ENCODE assay signal across 9 mouse cellular contexts in the genomic region with DNA sequence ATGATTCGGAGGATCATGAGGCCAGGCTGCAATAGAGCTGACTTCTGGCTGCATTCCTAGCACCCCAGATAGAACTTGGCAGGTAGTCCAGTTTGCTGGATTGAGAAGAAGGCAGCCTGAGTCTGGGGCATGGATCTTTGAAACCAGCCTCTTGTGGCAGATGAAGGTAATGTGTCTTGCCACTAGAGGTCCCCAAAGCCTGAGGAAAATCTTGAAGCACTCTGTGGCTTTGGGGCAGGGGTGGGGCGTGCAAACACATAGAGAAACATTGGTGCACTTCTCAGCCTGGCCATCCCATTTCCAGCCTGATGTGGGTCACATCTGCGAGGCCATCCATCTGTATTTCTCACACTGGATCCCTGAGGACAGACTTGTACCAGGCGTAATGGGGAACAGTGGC. TPM values are rescaled to one million over a fixed set of nuclear protein-coding genes. Genes with fewer than 3 reads are reported as not detected.
DNase-seq lines count a peak whose midpoint lies in the region; ATAC-seq and TF ChIP-seq lines count a peak whose summit lies in the region.
"Had no signal": no experiment of that assay in that cellular context is flagged by ENCODE, and none has a peak within 500 bp of the region (broad histone marks: within the 10 kb centered on the region; RNA-seq: fewer than 3 reads in every experiment).

No protein-coding gene starts in this region.

- WGBS in heart, postnatal 0 days = 75% methylated on average over 4 of the region's 4 CpGs

- ATAC-seq in heart, postnatal 0 days (ENCODE audit: insufficient read depth, low read depth) = no peak

- TF ChIP-seq POLR2A in testis, adult 2 months (IDR thresholded peaks at IDR 0.05; ENCODE audit: control insufficient read depth, low read depth, low read length) = peak; percentile 16; the same call in 1 of the 2 replicates
- TF ChIP-seq POLR2A in brain, embryonic 14.5 days (IDR thresholded peaks at IDR 0.05; ENCODE audit: borderline replicate concordance, extremely low read depth, insufficient read depth, insufficient read length, poor library complexity, severe bottlenecking) = no peak

- H3K36me3 ChIP-seq in heart, postnatal 0 days (replicated peaks; ENCODE audit: control insufficient read depth, insufficient read depth, low read length) = peaks cover 50% of the 10 kb centered on the region
- peaks cover 2% of the 10 kb centered on the region for H3K36me3 ChIP-seq in testis, adult 2 months (ENCODE audit: control insufficient read depth, insufficient read depth, low read length)

- no peak overlapping the region for H3K4me2 ChIP-seq in heart, postnatal 0 days (ENCODE audit: low read depth, low read length)
- H3K4me2 ChIP-seq: embryonic facial prominence, embryonic 15.5 days had no signal

- peak; percentile 62 for TF ChIP-seq CTCF in heart, postnatal 0 days (IDR thresholded peaks at IDR 0.05; ENCODE audit: low read depth)
- peak; percentile 18; the same call in 1 of the 2 replicates for TF ChIP-seq CTCF in testis, adult 2 months (IDR thresholded peaks at IDR 0.05; ENCODE audit: control insufficient read depth, insufficient read depth, insufficient replicate concordance, low read depth, low read length)
- peak; percentile 73; the same call in 1 of the 2 replicates for TF ChIP-seq CTCF in brain, embryonic 14.5 days (IDR thresholded peaks at IDR 0.05; ENCODE audit: borderline replicate concordance, extremely low read depth, insufficient read depth, insufficient read length)

- H3K4me3 ChIP-seq in heart, postnatal 0 days (ENCODE audit: low read depth, low read length) = no peak overlapping the region
- no peak overlapping the region for H3K4me3 ChIP-seq in testis, adult 2 months (ENCODE audit: control insufficient read depth, low read depth, low read length)
- H3K4me3 ChIP-seq: embryonic facial prominence, embryonic 15.5 days had no signal

- no peaks in the 10 kb centered on the region for H3K9me3 ChIP-seq in heart, postnatal 0 days (replicated peaks; ENCODE audit: control insufficient read depth, low read length)
- H3K9me3 ChIP-seq: embryonic facial prominence, embryonic 15.5 days had no signal

- peaks cover 12% of the 10 kb centered on the region for H3K4me1 ChIP-seq in heart, postnatal 0 days (ENCODE audit: control insufficient read depth, insufficient read depth)
- peaks cover 4% of the 10 kb centered on the region; the same call in 1 of the 2 replicates for H3K4me1 ChIP-seq in testis, adult 2 months (ENCODE audit: control insufficient read depth, insufficient read depth, low read length)

- H3K27ac ChIP-seq in heart, postnatal 0 days (ENCODE audit: low read depth) = no peak overlapping the region
- no peak overlapping the region for H3K27ac ChIP-seq in testis, adult 2 months (ENCODE audit: control insufficient read depth, insufficient read depth, low read depth, low read length)
- H3K27ac ChIP-seq: embryonic facial prominence, embryonic 15.5 days had no signal

- no peaks in the 10 kb centered on the region for H3K27me3 ChIP-seq in heart, postnatal 0 days (ENCODE audit: control insufficient read depth, insufficient read depth, low read length)
- no peaks in the 10 kb centered on the region for H3K27me3 ChIP-seq in testis, adult 2 months (ENCODE audit: control insufficient read depth, insufficient read depth, low read length)
- H3K27me3 ChIP-seq: embryonic facial prominence, embryonic 15.5 days had no signal

- no peak overlapping the region for H3K9ac ChIP-seq in heart, postnatal 0 days (replicated peaks; ENCODE audit: low read depth, low read length)
- H3K9ac ChIP-seq: embryonic facial prominence, embryonic 15.5 days had no signal

- TF ChIP-seq EP300 in heart, postnatal 0 days (IDR thresholded peaks at IDR 0.05; ENCODE audit: low read depth) = no peak

- DNase-seq in heart, postnatal 0 days (ENCODE audit: low spot score) = no peak
- DNase-seq in heart, adult 9 months (ENCODE audit: low spot score in 2 of 2) = no peak
- DNase-seq in testis, postnatal 14 days (ENCODE audit: low spot score) = no peak
- peak; percentile 69 for DNase-seq in brain, embryonic 14.5 days (ENCODE audit: low read depth)
- DNase-seq in lung, adult 18-20 months = peak; percentile 35 to 56
- DNase-seq in thymus, postnatal 36 days = peak; percentile 36
- DNase-seq in layer of hippocampus, adult 9-10 months (ENCODE audit: low spot score) = no peak

RNA-seq across cellular contexts. Expression of a gene that starts 10.1 kb away (rescaled TPM):
- 9.8 and 12.0 TPM in 2 replicates for total RNA-seq in heart, postnatal 0 days (2014; rRNA removed; ENCODE audit: low replicate concordance)
- polyA plus RNA-seq in heart, postnatal 0 days (2015; fragmentation: Nextera tagmentation; extraction: Ambion mirVana) = 11.2 and 11.6 TPM in 2 replicates
- polyA plus RNA-seq in testis, adult 2 months (2012; rRNA removed) = 267 and 276 TPM in 2 replicates
- polyA plus RNA-seq in brain, embryonic 14.5 days (2012; rRNA removed) = 45.4 and 46.2 TPM in 2 replicates

RNA-seq across cellular contexts. Expression of a gene that starts 10.4 kb away (rescaled TPM):
- 16.2 and 21.5 TPM in 2 replicates for total RNA-seq in heart, postnatal 0 days (2014; rRNA removed; ENCODE audit: low replicate concordance)
- 1.5 and 1.6 TPM in 2 replicates for polyA plus RNA-seq in heart, postnatal 0 days (2015; fragmentation: Nextera tagmentation; extraction: Ambion mirVana)
- polyA plus RNA-seq in testis, adult 2 months (2012; rRNA removed) = 83.7 and 86.7 TPM in 2 replicates
- polyA plus RNA-seq in brain, embryonic 14.5 days (2012; rRNA removed) = 155 and 186 TPM in 2 replicates

Comparison
In these comparisons a context has a peak if more than half of its experiments do, and no peak if none do; other contexts are left out.
1. DNase-seq: peak in brain, embryonic 14.5 days (single experiment), lung, adult 18-20 months (2 of 2) and thymus, postnatal 36 days (2 of 2); none in heart, postnatal 0 days (single experiment), heart, adult 9 months (0 of 2), testis, postnatal 14 days (single experiment) and layer of hippocampus, adult 9-10 months (single experiment).
2. CTCF ChIP-seq: peak in every context shown above with its lines; median percentile 73 in brain, embryonic 14.5 days; 62 in heart, postnatal 0 days; 18 in testis, adult 2 months.
3. RNA of a gene that starts 10.4 kb away (polyA plus RNA-seq): 155 to 186 TPM in brain, embryonic 14.5 days and 83.7 to 86.7 TPM in testis, adult 2 months; 1.5 to 1.6 TPM in heart, postnatal 0 days; every median in the first group is over 10 times any median in the second.